Mouse (Mus musculus) cerebellum, postnatal 14 days (tissue): ENCODE results near the gene Slc16a11.
A peak's percentile ranks its signal among the peaks of the same experiment; 100 is the strongest.

Experiments used
- DNase-seq, 2 experiments: peaks; one replicate each; pipeline ENCODE4 v3.0.0; 2021; ENCODE audit warnings: mixed read lengths in 2 of 2

Gene Slc16a11

DNA sequence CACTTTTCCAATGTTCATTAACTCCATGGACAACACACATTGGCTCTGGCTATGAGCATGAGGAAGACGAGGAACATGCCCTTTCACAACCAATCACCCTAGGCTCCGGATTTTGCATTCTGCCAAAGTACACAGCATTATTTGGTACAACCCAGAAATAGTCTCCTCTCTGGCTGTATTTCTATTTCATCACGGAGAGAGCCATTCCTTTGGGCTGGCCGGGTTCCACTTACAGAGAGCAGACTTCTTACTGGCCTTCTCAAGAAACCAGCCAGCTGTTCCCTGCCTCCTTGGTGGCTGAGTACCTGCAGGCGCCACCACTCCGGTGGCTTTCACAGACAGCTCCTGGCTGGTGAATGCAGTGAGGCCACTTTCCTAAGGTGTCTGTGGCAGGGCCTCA is at the start of gene Slc16a11:
TSS of gene Slc16a11 (plus strand) at position 330 of the 400 bp plus-strand sequence.
- DNase-seq, result peak in 1 of 2 experiments; percentile 50

GRCm38 (mm10) chr11:70165972-70166921 is 46.3 kb upstream of the Slc16a11 start:
- DNase-seq, result peak in 1 of 2 experiments; percentile 26

GRCm38 (mm10) chr11:70168136-70168535 is 44.4 kb upstream of the Slc16a11 start:
- no peak for DNase-seq

- DNase-seq, result peak; percentile 45 to 52
Measured at GRCm38 (mm10) chr11:70169471-70169870, 43.1 kb upstream of the Slc16a11 start.

DNA sequence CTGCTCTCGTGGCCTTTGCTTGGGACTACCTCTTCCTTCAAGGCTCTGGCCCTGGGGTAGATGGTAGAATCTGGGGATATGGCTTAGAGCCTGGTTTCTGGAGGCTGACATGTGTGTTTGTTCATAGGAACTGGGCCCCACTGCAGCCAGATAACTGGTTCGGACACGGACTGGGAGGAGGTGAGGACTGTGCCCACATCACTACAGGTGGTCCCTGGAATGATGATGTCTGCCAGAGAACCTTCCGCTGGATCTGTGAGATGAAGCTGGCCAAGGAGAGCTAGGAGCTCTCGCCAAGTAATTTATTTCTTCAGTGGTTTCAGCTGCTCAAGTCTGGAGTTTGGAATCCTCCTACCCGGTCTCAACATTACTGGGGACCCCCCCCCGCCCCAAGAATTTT is 42.3 kb upstream of the Slc16a11 start:
- DNase-seq, result peak; percentile 82 to 85

- DNase-seq, result peak; percentile 23 to 38
Measured at GRCm38 (mm10) chr11:70171181-70171580, 41.4 kb upstream of the Slc16a11 start.

DNA sequence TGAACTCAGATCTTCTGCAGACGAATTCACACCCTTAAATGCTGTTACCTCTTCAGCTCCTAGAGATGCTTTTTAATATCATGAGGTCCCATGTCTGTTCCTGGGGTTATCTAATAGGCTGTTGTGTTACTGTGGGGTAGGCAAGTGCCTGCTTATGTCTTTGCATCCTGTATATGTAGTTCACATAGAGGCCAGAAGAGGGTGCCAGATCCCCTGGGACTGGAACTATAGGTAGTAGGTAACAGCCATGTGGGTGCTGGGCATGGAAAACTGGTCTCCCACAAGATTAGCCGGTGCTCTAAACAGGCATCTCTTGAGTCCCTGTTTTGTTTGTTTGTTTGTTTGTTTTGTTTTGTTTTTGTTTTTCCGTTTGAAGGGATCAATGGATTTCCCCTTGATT is 40.7 kb upstream of the Slc16a11 start:
- peak; percentile 42 to 52 for DNase-seq

DNA sequence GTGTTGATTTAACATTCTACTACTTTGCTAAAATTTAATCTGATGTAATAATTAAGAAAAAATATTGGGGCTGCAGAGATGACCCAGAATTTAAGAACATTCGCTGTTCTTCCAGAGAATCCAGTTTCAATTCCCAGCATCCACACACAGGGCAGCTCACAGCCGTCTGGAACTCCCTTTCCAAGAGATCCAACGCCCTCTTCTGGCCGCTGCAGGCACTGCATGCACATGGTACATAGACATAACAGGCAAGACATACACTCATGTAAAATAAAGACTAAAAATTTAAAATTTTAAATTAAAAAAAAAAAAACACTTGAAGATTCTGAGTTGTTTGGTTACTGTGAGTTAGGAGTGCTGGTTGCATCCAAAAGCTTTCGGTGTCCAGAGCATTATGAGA is 40.3 kb upstream of the Slc16a11 start:
- peak; percentile 19 to 61 for DNase-seq

GRCm38 (mm10) chr11:70174491-70174890 is 38.1 kb upstream of the Slc16a11 start:
- DNase-seq, result no peak

DNA sequence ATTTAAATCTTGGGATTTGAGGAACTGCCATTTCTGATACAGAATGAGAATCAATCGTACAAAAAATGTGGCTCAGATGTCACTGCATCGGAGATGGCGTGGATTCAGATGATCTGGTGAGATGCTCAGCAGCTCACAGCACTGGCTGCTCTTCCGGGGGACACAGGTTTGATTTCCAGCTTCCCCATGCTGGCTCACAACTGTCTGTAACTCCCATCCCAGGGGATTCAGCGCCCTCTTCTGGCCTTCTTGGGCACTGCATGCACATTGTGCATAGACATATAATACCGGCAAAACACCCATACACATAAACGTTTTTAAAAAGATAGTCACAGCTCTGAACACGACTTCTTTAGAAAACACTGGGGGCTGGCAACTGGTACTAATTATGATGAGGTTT is 34.9 kb upstream of the Slc16a11 start:
- peak; percentile 30 to 72 for DNase-seq

DNA sequence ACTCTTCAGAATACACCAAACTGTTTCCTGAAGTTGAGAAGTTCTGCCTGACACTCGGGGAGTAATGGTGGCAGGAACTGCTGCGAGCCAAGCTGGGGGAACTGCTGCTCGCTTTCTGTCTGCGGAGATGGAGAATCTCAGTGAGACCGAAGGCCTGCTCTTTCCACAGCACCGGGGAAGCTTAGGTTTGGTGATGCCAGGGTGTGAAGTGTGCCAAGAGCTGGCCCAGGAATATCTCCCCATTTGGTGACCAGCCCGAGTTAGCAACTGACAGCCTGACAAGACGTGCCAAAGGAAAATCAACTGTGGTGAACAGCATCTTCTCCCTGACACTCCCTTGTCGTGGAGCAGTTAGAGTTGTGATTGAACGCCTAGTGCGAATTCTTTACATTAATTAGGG is 34.2 kb upstream of the Slc16a11 start:
- peak; percentile 46 to 50 for DNase-seq

DNA sequence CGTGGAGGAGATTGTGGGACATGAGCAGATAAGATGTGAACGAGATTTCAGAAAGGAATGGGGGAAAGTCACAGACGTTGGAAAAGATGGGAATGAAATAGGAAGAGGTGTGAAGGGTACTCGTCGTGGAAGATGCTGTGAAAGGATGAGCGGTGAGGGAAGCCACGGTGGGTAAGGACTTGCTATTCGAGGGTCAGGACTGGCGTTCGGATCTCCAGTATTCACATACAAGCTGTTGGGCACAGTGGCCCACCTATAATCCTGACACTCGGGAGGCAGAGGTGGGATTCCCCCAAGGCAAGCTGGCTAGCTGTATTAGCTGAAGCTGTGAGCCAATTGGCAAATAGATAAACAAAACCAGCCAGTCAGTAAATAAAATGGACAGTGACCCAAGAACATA is 33.8 kb upstream of the Slc16a11 start:
- DNase-seq, result peak in 1 of 2 experiments; percentile 10

- DNase-seq, result peak; percentile 54 to 69
Measured at GRCm38 (mm10) chr11:70179401-70179800, 33.2 kb upstream of the Slc16a11 start.

DNA sequence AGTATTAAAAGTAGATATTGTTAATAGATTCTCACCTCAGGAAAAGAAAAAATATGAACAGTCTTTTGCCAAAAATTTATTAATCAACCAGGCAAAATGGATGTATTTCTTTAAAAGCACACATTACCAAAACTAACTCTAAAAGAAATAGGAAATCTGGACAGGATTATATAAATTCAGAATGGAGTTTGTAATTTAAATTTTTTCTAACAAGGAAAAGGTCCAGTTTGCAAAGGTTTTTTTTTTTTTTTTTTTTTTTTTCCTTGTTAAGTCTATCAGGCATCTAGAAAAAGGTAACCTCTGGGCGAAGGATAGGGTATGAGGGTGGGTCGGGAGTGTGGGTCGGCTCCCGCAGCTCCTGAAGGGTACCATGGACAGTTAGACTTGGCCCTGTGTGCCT is 32.1 kb upstream of the Slc16a11 start:
- no peak for DNase-seq

DNA sequence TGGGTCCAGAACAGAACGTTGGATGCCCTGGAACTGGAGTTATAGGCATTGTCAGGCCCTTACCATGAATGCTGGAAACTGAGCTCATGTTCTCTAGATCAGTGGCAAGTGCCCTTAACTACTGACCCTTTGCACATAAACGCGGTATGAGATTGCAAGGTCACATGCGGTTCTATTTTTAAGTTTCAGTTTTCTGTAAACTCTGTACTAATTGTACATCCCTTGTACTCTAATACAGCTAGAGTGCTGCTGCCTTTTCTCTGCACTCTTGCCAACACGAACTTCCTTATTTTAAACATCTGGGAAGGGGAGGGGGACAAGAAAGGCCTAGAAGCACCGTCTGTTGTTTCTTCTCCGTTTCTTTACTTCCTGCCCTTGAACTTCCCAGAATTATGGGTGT is 27.4 kb upstream of the Slc16a11 start:
- DNase-seq, result no peak

DNA sequence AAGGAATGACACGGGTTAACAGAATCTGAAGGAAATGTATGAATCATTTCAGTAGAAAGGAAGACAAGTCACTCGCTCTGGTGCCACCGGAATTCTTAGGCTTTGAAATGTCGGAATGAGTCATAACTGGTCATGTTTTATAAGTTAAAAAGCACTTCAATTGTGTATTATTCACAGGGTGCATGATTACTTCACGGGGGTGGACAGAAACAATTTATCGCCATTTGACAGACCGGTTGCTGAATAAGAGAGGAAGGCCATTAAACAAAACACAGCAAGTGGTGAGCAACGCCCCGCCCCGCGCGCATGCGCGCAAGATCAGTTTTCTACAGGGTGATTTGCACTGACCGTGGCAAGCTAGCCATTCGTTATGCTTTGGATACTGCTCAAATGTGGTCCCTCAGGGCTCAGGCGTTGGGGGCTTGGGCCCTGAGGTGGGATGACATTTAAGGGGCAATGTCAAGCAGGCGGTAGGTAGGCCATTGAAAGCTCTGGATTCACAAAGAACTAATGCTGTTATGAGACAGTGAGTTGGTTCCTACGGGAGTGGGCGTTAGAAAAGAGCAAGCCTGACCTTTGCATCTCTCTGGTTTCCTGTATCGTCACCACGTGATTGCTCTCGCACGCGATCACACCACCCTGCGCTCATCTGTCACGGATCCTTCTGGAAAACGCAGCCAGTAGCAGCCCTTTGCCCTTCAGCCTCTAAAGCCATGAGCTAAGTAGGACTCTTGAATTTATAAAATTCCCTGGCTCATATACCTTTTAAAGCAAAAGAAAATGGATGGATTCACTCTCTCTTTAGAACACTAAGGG is 23.0 kb upstream of the Slc16a11 start:
- no peak for DNase-seq

- no peak for DNase-seq
Measured at GRCm38 (mm10) chr11:70191188-70191587, 21.4 kb upstream of the Slc16a11 start.

- DNase-seq, result no peak
Measured at GRCm38 (mm10) chr11:70192157-70192556, 20.4 kb upstream of the Slc16a11 start.

DNA sequence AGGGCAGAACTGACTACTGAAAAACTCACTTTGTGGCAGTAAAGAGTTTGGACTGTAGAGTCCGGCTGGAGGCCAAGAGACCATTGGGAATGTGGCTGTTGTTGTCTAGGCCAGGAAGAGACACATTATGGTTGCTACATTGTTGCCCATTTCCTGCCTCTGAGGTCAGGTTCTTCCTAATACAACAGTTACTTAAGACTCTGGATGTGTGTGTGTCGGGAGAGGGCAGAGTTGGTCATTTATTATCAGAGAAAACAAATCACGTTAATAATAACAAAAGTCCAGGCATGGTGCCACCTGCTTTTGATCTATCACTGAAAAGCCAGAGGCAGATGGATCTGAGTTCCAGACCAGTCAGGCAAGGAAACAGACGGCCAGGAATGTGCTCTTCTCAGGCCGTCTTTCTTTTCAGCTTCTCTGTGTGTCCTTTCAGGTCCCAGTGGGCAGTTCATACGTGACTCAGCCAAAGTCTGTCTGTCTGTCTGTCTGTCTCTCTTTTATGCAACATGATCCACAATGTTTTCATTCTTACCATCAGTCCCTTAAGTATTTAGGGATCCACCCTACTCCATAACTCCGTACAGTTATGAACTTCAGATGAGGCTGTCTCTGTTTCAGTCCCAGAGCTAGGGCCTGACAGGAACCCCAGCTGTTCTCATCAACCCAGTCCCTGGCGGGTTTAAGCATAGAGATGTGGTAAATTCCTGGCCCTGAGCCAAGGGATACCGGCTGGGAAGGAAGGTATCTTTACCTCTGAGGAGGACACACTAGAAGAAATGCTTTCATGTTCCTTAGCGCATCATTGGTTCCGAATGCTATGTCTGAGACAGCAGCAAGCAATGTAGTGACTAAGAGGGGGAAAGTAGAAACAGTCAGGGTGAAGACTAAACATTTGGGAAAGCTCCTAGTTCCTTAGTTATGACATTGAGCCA is 18.9 kb upstream of the Slc16a11 start:
- no peak for DNase-seq

GRCm38 (mm10) chr11:70198332-70198731 is 14.2 kb upstream of the Slc16a11 start:
- no peak for DNase-seq

DNA sequence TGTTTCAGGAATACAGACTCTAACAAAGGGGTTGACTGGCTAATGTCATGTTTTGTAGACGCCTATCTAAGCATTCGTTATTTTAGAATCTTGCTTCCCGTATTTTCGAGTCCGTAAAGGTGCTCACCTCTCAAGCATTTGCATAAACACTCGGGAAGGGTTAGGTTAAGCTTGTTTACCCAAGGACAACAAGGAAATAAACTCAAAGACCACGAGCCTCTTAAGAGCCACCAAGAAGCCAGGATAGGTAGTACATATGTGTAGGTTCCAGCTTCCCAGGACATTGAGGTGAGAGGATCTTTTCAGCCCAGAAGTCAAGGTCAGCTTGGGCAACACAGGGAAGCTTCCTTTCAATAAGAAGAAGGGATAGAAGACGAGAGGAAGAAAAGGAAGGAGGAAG is 13.4 kb upstream of the Slc16a11 start:
- DNase-seq, result no peak

DNA sequence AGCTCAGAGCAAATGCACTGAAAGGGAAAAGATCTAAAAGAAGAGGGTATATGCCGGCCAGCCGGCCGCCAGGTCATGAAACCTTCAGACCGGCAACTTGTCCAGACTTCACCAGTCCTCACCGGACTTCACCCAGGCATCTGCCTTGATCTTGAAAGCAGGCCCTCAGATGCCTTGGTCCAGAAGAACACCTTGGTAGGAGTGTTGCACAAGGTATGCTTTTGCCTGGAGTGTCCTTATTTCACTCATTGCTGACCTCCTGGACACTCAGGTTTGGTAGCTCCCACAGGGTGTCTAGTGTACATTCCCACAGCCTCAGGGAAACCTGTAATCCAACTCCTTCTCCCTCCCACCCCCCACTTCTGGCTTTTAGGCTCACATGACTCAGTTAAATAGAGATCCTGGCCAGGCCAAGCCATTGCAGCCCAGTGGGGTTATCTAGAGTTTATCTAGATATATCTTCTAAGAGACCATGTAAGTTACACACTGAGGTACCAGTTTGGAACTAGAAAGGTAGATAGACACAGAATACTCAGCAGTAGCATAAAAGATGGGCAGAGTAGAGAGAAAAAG is 12.4 kb upstream of the Slc16a11 start:
- no peak for DNase-seq
